Mouse (Mus musculus) ES-Bruce4 (cell line): ENCODE data around the gene Prss53.

Source experiments
- CTCF ChIP-seq: IDR thresholded peaks from one replicate; pipeline ENCODE4 v1.8.1; 2011; ENCODE audit warnings: low read depth, low read length
- EP300 ChIP-seq: IDR thresholded peaks from 2 replicates; pipeline ENCODE4 v1.6.1; 2011; ENCODE audit warnings: low read depth, low read length; ENCODE audit not compliant: insufficient read depth
- POLR2A ChIP-seq: IDR thresholded peaks from one replicate; pipeline ENCODE4 v1.8.1; 2011; ENCODE audit warnings: low read length; ENCODE audit not compliant: insufficient read depth

GRCm38 (mm10) chr7:127888821-127889220, 1.9 kb downstream of the Prss53 start:
- TF ChIP-seq CTCF: no peak
- no peak for TF ChIP-seq POLR2A
- no peak for TF ChIP-seq EP300
